Mouse (Mus musculus) heart, postnatal 10 days (tissue): ENCODE results near the gene Gm27027. TPM values are rescaled to one million over a fixed set of nuclear protein-coding genes. Genes with fewer than 3 reads are reported as not detected.

Experiments
- DNase-seq, 2 experiments: peaks; one replicate each; pipeline ENCODE4 v3.0.0; 2021
- intact Hi-C: fragments of 180-260 bp; cut with DNase I; formaldehyde crosslinking; loops from one replicate; pipeline ENCODE4 v1.15.1; 2025
- total RNA-seq, 2 experiments: library from RNA; stranded (reverse); gene quantifications; 2 replicates each; pipeline ENCODE4 v1.2.3; 2021

Gene Gm27027
- total RNA-seq, result 1 to 10 TPM in 1 of 2 experiments, not detected in 1; 1.0 TPM

GRCm38 (mm10) chr2:93996254-93996653 lies at the start of gene Gm27027:
Gene Gm27027 (minus strand): TSS chr2:93996354.
- intact Hi-C loops, result no loop called here
- no peak for DNase-seq

GRCm38 (mm10) chr2:94045411-94046090 lies 49.4 kb upstream of the Gm27027 start:
- intact Hi-C loops, result loop anchor here (2.0 kb wide), 1 partner anchor 13 kb away; no protein-coding TSS in a partner anchor
- DNase-seq, result peak; percentile 23 to 27

- intact Hi-C loops, result loop anchor here (2.0 kb wide), 1 partner anchor 15 kb away; no protein-coding TSS in a partner anchor
- DNase-seq, result no peak
These were observed 48.0 kb upstream of the Gm27027 start for GRCm38 (mm10) chr2:94044174-94044573.

DNA sequence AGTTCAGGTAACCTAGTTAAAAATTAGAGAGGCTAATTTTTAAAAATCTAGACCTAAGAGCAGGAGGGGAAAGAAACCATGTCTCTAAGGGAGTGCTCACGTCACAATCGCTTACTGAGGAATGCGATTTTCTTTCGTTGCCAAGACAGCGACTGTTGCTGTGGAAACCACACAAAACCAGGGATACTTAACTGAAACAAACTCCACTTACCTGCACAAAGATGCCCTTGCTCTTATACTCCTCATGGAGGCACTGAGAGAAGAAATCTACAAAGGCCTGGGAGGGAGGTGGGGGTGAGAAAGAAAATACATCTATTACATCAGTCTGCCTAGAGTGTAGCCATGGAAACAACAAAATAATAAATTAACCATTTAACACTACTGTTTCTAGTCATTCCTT lies 47.5 kb upstream of the Gm27027 start:
- peak in 1 of 2 experiments; percentile 17 for DNase-seq
- intact Hi-C loops, result loop anchor here (2.0 kb wide), 1 partner anchor 15 kb away; no protein-coding TSS in a partner anchor

- DNase-seq, result no peak
- intact Hi-C loops, result no loop called here
These were observed 46.3 kb upstream of the Gm27027 start for GRCm38 (mm10) chr2:94042461-94042860.

DNA sequence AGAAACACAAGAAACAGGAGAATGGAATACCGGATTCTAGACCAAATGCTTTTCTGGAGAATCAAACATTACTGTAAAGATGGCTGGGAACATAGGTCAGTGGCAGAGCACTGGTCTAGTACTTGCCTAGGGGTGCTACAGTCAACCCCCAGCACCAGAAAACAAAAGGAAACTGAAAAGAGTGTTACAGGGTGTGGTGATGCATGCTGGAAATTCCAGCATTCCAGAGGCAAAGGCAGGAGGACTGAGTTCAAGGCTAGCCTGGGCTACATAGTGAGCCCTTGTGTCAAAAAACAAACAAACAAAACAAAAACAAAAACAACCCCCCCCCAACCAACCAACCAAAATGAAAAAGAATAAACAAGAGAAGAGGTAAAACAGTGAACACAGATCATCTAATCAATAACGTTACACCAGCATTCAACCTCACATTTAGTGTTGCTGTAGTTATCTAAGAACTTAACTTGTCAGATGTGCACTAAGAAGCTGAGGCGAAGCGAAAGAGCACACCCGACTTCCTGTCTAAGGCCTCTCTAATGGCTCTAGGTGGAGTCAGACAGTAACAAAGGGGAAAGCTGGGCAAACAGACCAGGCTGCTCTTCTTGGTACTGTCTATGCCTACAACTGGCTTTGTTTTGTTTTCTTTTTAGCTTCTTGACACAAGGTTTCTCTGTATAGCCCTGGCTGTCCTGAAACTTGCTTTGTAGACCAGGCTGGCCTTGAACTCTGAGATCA lies 44.4 kb upstream of the Gm27027 start:
- no peak for DNase-seq
- intact Hi-C loops, result no loop called here

- DNase-seq, result peak; percentile 74 to 87
- intact Hi-C loops, result loop anchor here (1.0 to 2.0 kb wide), 2 partner anchors 210 to 255 kb away; no protein-coding TSS in a partner anchor
These were observed 39.5 kb upstream of the Gm27027 start for GRCm38 (mm10) chr2:94035428-94036331.

GRCm38 (mm10) chr2:94030602-94031001 lies 34.4 kb upstream of the Gm27027 start:
- DNase-seq, result no peak
- intact Hi-C loops, result no loop called here

DNA sequence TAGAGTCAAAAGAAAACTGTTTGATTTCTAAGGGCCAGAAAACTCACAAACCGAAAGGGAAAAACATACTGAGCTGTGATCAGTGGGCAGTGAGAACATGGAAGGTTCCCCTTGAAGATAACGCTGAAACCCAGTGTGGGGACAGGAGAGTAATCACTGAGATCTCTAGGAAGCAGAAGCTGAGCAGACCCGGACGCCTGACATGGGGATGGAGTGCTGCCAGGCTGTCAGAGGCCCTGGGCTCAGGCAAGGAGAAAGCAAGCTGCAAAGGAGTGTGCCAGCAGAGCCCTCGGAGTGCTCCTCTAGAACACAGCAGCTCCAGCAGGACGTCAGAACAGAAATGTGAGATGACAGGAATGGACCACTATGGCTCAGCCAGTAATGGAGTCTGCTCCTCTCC lies 28.5 kb upstream of the Gm27027 start:
- no peak for DNase-seq
- intact Hi-C loops, result no loop called here

- DNase-seq, result peak; percentile 95 to 98
- intact Hi-C loops, result no loop called here
These were observed 14.5 kb upstream of the Gm27027 start, which contains the start of gene Alkbh3 for GRCm38 (mm10) chr2:94010335-94011291. Gene Alkbh3 (minus strand): TSS chr2:94010807.

- DNase-seq, result peak; percentile 86 to 94
- intact Hi-C loops, result loop anchor here (1.0 to 10.0 kb wide), 3 partner anchors 46 to 528 kb away; no protein-coding TSS in a partner anchor
These were observed 6.2 kb upstream of the Gm27027 start for GRCm38 (mm10) chr2:94002331-94002730.

- intact Hi-C loops, result loop anchor here (1.0 to 10.0 kb wide), 3 partner anchors 46 to 527 kb away; no protein-coding TSS in a partner anchor
- DNase-seq, result no peak
These were observed 5.8 kb upstream of the Gm27027 start for GRCm38 (mm10) chr2:94001918-94002317.

GRCm38 (mm10) chr2:94001411-94001810 lies 5.3 kb upstream of the Gm27027 start:
- intact Hi-C loops, result loop anchor here (10.0 kb wide), 1 partner anchor 527 kb away; no protein-coding TSS in a partner anchor
- DNase-seq, result peak in 1 of 2 experiments; percentile 22

DNA sequence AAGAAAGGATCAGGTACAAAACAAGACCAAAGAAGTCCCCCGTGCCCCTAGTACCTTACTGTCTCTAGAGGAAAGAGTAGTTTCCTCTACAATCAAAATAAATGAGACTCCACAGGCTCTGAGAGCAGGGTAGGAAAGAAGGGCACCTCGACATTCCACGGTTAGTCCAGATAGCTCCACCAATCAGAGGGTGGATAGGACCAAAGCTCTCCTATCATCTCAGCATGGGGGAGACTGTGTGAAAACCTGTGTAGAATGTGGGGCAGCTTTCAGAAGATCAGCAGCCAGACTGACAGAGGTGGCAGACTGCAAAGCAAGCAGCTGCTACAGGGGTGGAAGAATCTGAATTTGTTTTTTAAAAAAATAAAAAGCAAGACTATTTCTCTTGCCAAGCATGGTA lies 3.3 kb downstream of the Gm27027 start:
- intact Hi-C loops, result no loop called here
- DNase-seq, result no peak

- intact Hi-C loops, result no loop called here
- DNase-seq, result peak; percentile 56
These were observed 3.9 kb downstream of the Gm27027 start for GRCm38 (mm10) chr2:93992259-93992658.

DNA sequence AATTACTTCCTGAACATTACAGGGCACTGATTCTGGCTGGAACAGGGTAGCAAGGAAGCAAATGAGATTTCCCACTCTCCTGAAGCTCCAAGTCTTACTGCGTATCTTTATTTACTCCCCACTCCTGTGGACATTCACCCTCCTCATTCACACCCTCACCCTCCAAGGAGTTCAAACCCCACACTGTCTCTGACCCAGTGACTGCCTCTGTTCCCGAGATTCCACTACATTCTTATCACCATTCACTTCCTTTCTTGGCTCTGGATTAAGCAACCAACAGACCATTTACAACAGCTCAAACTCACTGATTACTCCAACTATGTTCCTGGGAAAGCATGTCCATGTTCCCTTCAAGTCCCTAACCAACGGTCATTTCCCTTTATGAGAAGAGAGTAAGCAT lies 4.8 kb downstream of the Gm27027 start:
- no peak for DNase-seq
- intact Hi-C loops, result no loop called here

DNA sequence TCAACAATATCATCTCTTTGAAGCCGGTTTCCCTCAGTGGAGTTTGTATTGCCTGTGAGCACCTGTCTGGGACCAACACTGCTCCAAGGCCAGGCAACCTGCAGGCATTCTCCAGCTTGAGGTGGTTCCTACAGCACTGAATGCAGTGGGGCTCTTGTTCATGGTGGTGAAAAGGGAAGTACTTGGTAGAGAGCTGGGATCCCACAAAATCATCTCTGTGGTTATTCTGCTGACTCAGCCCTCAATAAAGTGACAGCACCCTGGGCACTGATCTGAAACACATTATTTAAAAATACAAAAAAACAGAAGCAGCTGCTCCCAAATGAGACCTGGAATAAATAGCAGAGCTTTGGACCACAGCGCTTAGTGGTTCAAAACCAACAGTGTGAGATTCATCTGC lies 7.7 kb downstream of the Gm27027 start:
- intact Hi-C loops, result no loop called here
- DNase-seq, result no peak

GRCm38 (mm10) chr2:93982457-93983235 lies 13.5 kb downstream of the Gm27027 start:
- DNase-seq, result no peak
- intact Hi-C loops, result no loop called here
